Mouse (Mus musculus): Measurements from ENCODE around the gene Chn1.

GRCm38 (mm10) chr2:73586392-73587108 is 188.6 kb downstream of the Chn1 start:
- TF ChIP-seq CTCF (IDR thresholded peaks at IDR 0.05; ENCODE audit: extremely low read depth, insufficient read length, insufficient replicate concordance, low read depth, low read length) (no peak), POLR2A (IDR thresholded peaks at IDR 0.05; ENCODE audit: low read depth, low read length) (no peak)
